Mouse (Mus musculus) embryonic facial prominence, embryonic 13.5 days (tissue): ENCODE data around the gene Afdn. TPM values are rescaled to one million over a fixed set of nuclear protein-coding genes. Genes with fewer than 3 reads are reported as not detected.
"Not testable (repeated sequence)": the region's sequence is repeated elsewhere in the genome, so short reads cannot be mapped to it uniquely, and the experiment has no call there.

Experiments used
- ATAC-seq: fragments of 200-750 bp; cut with Nextera tagmentation; 2 replicates; pipeline ENCODE4 v1.8.0; 2017; ENCODE audit warnings: low read depth; ENCODE audit not compliant: insufficient number of reproducible peaks, insufficient read depth, low FRiP score, low TSS enrichment
- H3K27ac ChIP-seq: fragments of 300-500 bp; sonication (generic); 2 replicates; pipeline ENCODE4 v1.5.1; 2015; ENCODE audit warnings: moderate library complexity, mild to moderate bottlenecking, inconsistent platforms
- H3K27me3 ChIP-seq: fragments of 300-500 bp; sonication (generic); 2 replicates; pipeline ENCODE4 v1.6.1; 2015; ENCODE audit warnings: mild to moderate bottlenecking, inconsistent platforms
- H3K36me3 ChIP-seq: fragments of 300-500 bp; sonication (generic); 2 replicates; pipeline ENCODE4 v1.6.1; 2015; ENCODE audit warnings: mild to moderate bottlenecking, inconsistent platforms
- H3K4me1 ChIP-seq: fragments of 300-500 bp; sonication (generic); 2 replicates; pipeline ENCODE4 v1.6.1; 2015; ENCODE audit warnings: inconsistent platforms
- H3K4me2 ChIP-seq: fragments of 300-500 bp; sonication (generic); 2 replicates; pipeline ENCODE4 v1.6.1; 2015; ENCODE audit warnings: moderate library complexity, mild to moderate bottlenecking, inconsistent platforms
- H3K4me3 ChIP-seq: fragments of 300-500 bp; sonication (generic); 2 replicates; pipeline ENCODE4 v1.5.1; 2015; ENCODE audit warnings: mild to moderate bottlenecking, inconsistent platforms
- H3K9ac ChIP-seq: fragments of 300-500 bp; sonication (generic); 2 replicates; pipeline ENCODE4 v1.6.1; 2015; ENCODE audit warnings: mild to moderate bottlenecking, inconsistent platforms
- H3K9me3 ChIP-seq: fragments of 300-500 bp; sonication (generic); 2 replicates; pipeline ENCODE4 v1.6.1; 2016; ENCODE audit warnings: inconsistent platforms
- WGBS: fragments of 180-500 bp; shearing (Covaris S2); methylation state at CpG from one replicate; pipeline ENCODE4 v1.1.7; 2015; ENCODE audit warnings: mixed read lengths; 5-methylcytosine and 5-hydroxymethylcytosine counted together
- polyA plus RNA-seq: library from polyadenylated mRNA; unstranded; fragments of >200 nt; fragmentation: Nextera tagmentation; extraction: Ambion mirVana; gene quantifications from 2 replicates; pipeline ENCODE4 v1.2.1, GENCODE M21; 2015

The Afdn gene
- polyA plus RNA-seq, 1 experiment from 2014 or later, result 57.8 TPM

- Histone ChIP-seq H3K36me3 (no peaks in the 10 kb centered on the region), H3K4me2 (no peak overlapping the region), H3K9ac (no peak overlapping the region), H3K27ac (no peak overlapping the region), H3K4me1 (peaks cover 6% of the 10 kb centered on the region), H3K27me3 (no peaks in the 10 kb centered on the region), H3K4me3 (no peak overlapping the region), H3K9me3 (no peaks in the 10 kb centered on the region)
- no peak for ATAC-seq
- 81% methylated on average over 4 of the region's 4 CpGs for WGBS
These were observed 6.4 kb upstream of the Afdn start for GRCm38 (mm10) chr17:13753918-13754317.

GRCm38 (mm10) chr17:13754940-13755339 is 5.4 kb upstream of the Afdn start:
- 70% methylated on average over 6 of the region's 6 CpGs for WGBS
- H3K9ac ChIP-seq, result no peak overlapping the region
- H3K4me2 ChIP-seq, result no peak overlapping the region
- ATAC-seq, result no peak
- H3K36me3 ChIP-seq, result no peaks in the 10 kb centered on the region
- no peak overlapping the region for H3K4me3 ChIP-seq
- H3K27me3 ChIP-seq, result no peaks in the 10 kb centered on the region
- H3K9me3 ChIP-seq, result no peaks in the 10 kb centered on the region
- H3K27ac ChIP-seq, result no peak overlapping the region
- H3K4me1 ChIP-seq, result peaks cover 13% of the 10 kb centered on the region

GRCm38 (mm10) chr17:13758586-13758985 is 1.8 kb upstream of the Afdn start:
- 78% methylated on average over 7 of the region's 7 CpGs for WGBS
- Histone ChIP-seq H3K9me3 (no peaks in the 10 kb centered on the region), H3K4me3 (peak overlapping the region; percentile 91; the same call in 1 of the 2 replicates), H3K27me3 (no peaks in the 10 kb centered on the region), H3K9ac (peak overlapping the region; percentile 86), H3K27ac (no peak overlapping the region), H3K36me3 (no peaks in the 10 kb centered on the region), H3K4me1 (peaks cover 21% of the 10 kb centered on the region), H3K4me2 (peak overlapping the region; percentile 100)
- no peak for ATAC-seq

DNA sequence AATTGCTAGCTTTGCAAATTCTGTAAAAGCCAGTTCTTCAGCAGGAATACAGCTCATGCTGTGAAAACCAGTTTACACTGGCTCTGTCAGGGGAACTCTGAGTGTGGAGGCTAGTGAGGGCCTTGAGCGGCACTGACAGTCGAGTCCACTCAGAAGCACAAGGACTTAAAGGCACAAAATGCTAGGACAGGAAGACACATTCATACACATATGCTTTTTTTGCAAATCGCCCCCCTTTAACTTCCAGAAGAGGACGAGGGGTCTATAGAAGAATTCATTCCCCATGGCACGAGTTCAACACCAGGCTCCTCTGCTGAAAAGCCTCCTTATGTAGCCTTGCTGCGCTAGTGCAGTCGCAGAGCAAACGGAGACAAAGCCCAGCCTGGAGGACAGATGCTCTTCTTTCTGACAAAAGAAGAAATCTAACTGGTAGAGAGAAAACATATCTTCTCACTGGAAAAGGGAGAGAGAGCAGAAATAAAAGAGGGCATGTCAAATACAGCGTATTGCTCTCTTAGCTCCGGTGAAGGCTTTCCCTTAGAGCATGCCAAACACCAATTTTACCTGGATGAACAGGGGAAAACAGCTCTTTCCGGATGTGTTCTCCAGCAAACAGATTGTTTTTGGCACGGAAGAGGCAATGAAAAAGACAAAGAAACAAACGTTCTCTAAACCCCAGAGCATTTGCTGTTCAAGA is 1.0 kb upstream of the Afdn start:
- no peaks in the 10 kb centered on the region for H3K27me3 ChIP-seq
- H3K4me3 ChIP-seq, result peak overlapping the region; percentile 91
- peak overlapping the region; percentile 80 for H3K27ac ChIP-seq
- H3K36me3 ChIP-seq, result no peaks in the 10 kb centered on the region
- no peaks in the 10 kb centered on the region for H3K9me3 ChIP-seq
- no peak for ATAC-seq
- peaks cover 21% of the 10 kb centered on the region for H3K4me1 ChIP-seq
- H3K4me2 ChIP-seq, result peak overlapping the region; percentile 100
- WGBS, result 11% methylated on average over 13 of the region's 13 CpGs
- H3K9ac ChIP-seq, result peak overlapping the region; percentile 86

- no peaks in the 10 kb centered on the region for H3K9me3 ChIP-seq
- peak overlapping the region; percentile 87 for H3K9ac ChIP-seq
- WGBS, result under 1% methylated on average over 40 of the region's 72 CpGs
- H3K27ac ChIP-seq, result peak overlapping the region; percentile 77
- no peaks in the 10 kb centered on the region for H3K27me3 ChIP-seq
- H3K4me1 ChIP-seq, result peaks cover 21% of the 10 kb centered on the region
- no peaks in the 10 kb centered on the region for H3K36me3 ChIP-seq
- H3K4me2 ChIP-seq, result peak overlapping the region; percentile 100
- peak; percentile 56 for ATAC-seq
- H3K4me3 ChIP-seq, result peak overlapping the region; percentile 91
These were observed 388 bp downstream of the Afdn start for GRCm38 (mm10) chr17:13760675-13761178.

DNA sequence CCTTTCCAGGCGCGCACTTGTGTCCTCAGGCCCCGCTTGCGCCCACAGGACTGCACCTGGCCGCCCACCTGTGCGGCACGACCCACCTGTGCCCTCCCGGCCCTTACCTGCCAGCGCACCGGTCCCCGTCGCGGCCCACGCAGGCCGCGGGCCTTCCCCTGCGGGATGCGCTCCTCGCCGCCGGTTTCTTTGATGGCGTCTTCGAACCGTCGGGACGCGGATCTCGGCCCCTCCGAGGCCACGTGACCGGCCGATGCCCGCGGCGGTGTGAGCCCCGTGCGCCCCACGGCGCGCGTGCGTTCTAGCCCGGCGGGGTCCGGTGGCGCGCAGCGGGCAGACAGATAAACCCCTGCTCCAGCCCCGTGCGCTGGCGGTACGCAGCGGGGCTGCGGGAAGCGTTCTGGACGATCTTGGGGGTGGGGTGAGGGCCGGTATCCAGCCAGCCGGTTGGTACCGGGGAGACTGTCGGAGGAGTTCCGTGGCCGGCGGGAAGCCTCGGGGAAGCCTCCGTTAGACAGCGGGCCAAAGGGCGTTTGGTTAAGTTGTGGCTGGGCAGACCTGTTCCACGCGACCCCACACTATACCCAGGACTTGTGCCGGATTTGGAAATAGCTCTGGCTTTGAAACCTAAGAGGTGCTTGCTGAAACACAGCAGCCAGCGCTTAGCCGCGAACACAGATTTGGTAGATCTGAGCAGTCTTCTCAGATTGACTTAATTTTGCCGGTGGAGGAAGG is 1.0 kb downstream of the Afdn start, which contains the start of gene Tcte2:
Gene Tcte2 (minus strand): TSS at position 647 of the 735 bp plus-strand sequence.
- no peaks in the 10 kb centered on the region for H3K27me3 ChIP-seq
- H3K4me2 ChIP-seq, result peak within 1 kb of the TSS; percentile 100
- peak within 1 kb of the TSS; percentile 91 for H3K4me3 ChIP-seq
- no peak; the same call in 1 of the 2 replicates for ATAC-seq
- no peaks in the 10 kb centered on the region for H3K36me3 ChIP-seq
- no peaks in the 10 kb centered on the region for H3K9me3 ChIP-seq
- H3K4me1 ChIP-seq, result peaks cover 21% of the 10 kb centered on the region
- peak within 1 kb of the TSS; percentile 77 for H3K27ac ChIP-seq
- H3K9ac ChIP-seq, result peak within 1 kb of the TSS; percentile 87
- under 1% methylated on average over 72 of the region's 74 CpGs for WGBS

- ATAC-seq, result no peak
- no peak overlapping the region for H3K4me2 ChIP-seq
- no peaks in the 10 kb centered on the region for H3K9me3 ChIP-seq
- no peak overlapping the region for H3K9ac ChIP-seq
- peaks cover 16% of the 10 kb centered on the region for H3K4me1 ChIP-seq
- no peak overlapping the region for H3K4me3 ChIP-seq
- no peaks in the 10 kb centered on the region for H3K27me3 ChIP-seq
- WGBS, result 72% methylated on average over 1 of the region's 1 CpGs
- H3K27ac ChIP-seq, result no peak overlapping the region
- no peaks in the 10 kb centered on the region for H3K36me3 ChIP-seq
These were observed 3.5 kb downstream of the Afdn start for GRCm38 (mm10) chr17:13763819-13764218.

DNA sequence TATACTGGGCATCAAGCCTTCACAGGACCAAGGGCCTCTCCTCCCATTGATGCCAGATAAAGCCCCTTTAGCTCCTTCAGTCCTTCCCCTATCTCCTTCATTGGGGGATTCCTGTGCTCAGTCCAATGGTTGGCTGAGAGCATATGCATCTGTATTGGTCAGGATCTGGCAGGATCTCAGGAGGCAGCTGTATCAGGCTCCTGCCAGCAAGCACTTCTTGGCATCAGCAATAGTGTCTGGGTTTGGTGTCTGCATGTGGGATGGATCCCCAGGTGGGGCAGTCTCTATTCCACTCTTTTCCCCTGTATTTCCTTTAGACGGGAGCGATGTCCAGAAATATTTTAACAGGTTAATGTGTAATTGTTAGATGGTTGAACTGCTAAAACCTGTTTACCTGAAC is 4.6 kb downstream of the Afdn start:
- not testable (repeated sequence) for H3K36me3 ChIP-seq

DNA sequence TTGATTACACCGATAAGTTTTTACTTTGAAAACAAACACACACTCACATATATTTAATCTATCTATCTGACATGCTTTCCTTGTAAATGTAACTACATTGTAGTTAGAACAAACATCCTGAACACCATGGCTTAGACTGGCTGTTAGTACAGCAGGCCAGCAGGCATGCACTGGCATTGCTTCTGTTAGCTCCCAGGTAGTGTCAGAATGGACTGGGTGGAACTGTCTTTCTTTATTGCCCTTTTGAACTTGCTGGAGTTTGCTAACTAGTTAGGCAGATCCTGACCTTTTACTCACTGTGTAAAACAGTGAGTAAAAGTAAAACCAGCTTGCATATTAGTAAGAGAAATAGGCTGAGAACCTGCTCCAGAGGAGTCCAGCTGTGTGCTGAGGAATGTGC is 8.2 kb downstream of the Afdn start:
- Histone ChIP-seq H3K4me2 (no peak overlapping the region), H3K9ac (no peak overlapping the region), H3K4me1 (no peaks in the 10 kb centered on the region), H3K36me3 (no peaks in the 10 kb centered on the region), H3K9me3 (no peaks in the 10 kb centered on the region), H3K27me3 (no peaks in the 10 kb centered on the region), H3K4me3 (no peak overlapping the region), H3K27ac (no peak overlapping the region)
- no peak for ATAC-seq
- WGBS, result 91% methylated on average over 1 of the region's 1 CpGs

More for the DNA sequence above, 4.6 kb downstream of the Afdn start:
- H3K4me1 ChIP-seq, H3K27me3 ChIP-seq, H3K4me3 ChIP-seq, ATAC-seq, H3K9ac ChIP-seq, H3K9me3 ChIP-seq, H3K27ac ChIP-seq, H3K4me2 ChIP-seq: not testable (repeated sequence)
- 97% methylated on average over 2 of the region's 2 CpGs for WGBS

GRCm38 (mm10) chr17:13769256-13769655 is 8.9 kb downstream of the Afdn start:
- H3K9me3 ChIP-seq, result no peaks in the 10 kb centered on the region
- no peak overlapping the region for H3K4me2 ChIP-seq
- H3K27me3 ChIP-seq, result no peaks in the 10 kb centered on the region
- no peak for ATAC-seq
- no peak overlapping the region for H3K27ac ChIP-seq
- no peaks in the 10 kb centered on the region for H3K4me1 ChIP-seq
- WGBS, result 88% methylated on average over 3 of the region's 3 CpGs
- H3K4me3 ChIP-seq, result no peak overlapping the region
- no peak overlapping the region for H3K9ac ChIP-seq
- no peaks in the 10 kb centered on the region for H3K36me3 ChIP-seq

GRCm38 (mm10) chr17:13777676-13778075 is 17.3 kb downstream of the Afdn start:
- no peak for ATAC-seq
- WGBS, result 87% methylated on average over 2 of the region's 2 CpGs

More at GRCm38 (mm10) chr17:13777676-13778075, 17.3 kb downstream of the Afdn start:
- Histone ChIP-seq H3K4me1 (no peaks in the 10 kb centered on the region), H3K27ac (no peak overlapping the region), H3K9ac (no peak overlapping the region), H3K9me3 (peaks cover 3% of the 10 kb centered on the region; the same call in 1 of the 2 replicates), H3K4me3 (no peak overlapping the region), H3K36me3 (no peaks in the 10 kb centered on the region), H3K4me2 (no peak overlapping the region), H3K27me3 (no peaks in the 10 kb centered on the region)
